Mouse (Mus musculus): ENCODE data around the gene Tenm2.

Tenm2 gene

GRCm38 (mm10) chr11:36592471-36592870 is 643.3 kb downstream of the Tenm2 start:
- no peak for DNase-seq (ENCODE audit: low spot score)

- DNase-seq (ENCODE audit: low spot score): no peak
These were observed 669.6 kb downstream of the Tenm2 start for GRCm38 (mm10) chr11:36566146-36566545.

GRCm38 (mm10) chr11:36562851-36563250 is 672.9 kb downstream of the Tenm2 start:
- DNase-seq (ENCODE audit: low spot score): no peak

- DNase-seq (ENCODE audit: low spot score): no peak
These were observed 674.8 kb downstream of the Tenm2 start for GRCm38 (mm10) chr11:36560785-36561548.

- DNase-seq (ENCODE audit: low spot score): no peak
These were observed 678.4 kb downstream of the Tenm2 start for GRCm38 (mm10) chr11:36557316-36557715.

- DNase-seq (ENCODE audit: low spot score): no peak
These were observed 682.5 kb downstream of the Tenm2 start for GRCm38 (mm10) chr11:36553286-36553685.

GRCm38 (mm10) chr11:36550649-36551048 is 685.1 kb downstream of the Tenm2 start:
- DNase-seq (ENCODE audit: low spot score): no peak

- no peak for DNase-seq (ENCODE audit: low spot score)
These were observed 686.2 kb downstream of the Tenm2 start for GRCm38 (mm10) chr11:36549398-36550139.

GRCm38 (mm10) chr11:36548139-36548538 is 687.6 kb downstream of the Tenm2 start:
- no peak for DNase-seq (ENCODE audit: low spot score)

GRCm38 (mm10) chr11:36538144-36538543 is 697.6 kb downstream of the Tenm2 start:
- DNase-seq (ENCODE audit: low spot score): no peak

GRCm38 (mm10) chr11:36537573-36538133 is 698.1 kb downstream of the Tenm2 start:
- DNase-seq (ENCODE audit: low spot score): no peak

- no peak for DNase-seq (ENCODE audit: low spot score)
These were observed 700.2 kb downstream of the Tenm2 start for GRCm38 (mm10) chr11:36535591-36535990.

GRCm38 (mm10) chr11:36531614-36532013 is 704.1 kb downstream of the Tenm2 start:
- no peak for DNase-seq (ENCODE audit: low spot score)

- DNase-seq (ENCODE audit: low spot score): no peak
These were observed 708.3 kb downstream of the Tenm2 start for GRCm38 (mm10) chr11:36527509-36527908.

- DNase-seq (ENCODE audit: low spot score): peak; percentile 56
These were observed 709.4 kb downstream of the Tenm2 start for GRCm38 (mm10) chr11:36526381-36526780.

- no peak for DNase-seq (ENCODE audit: low spot score)
These were observed 723.3 kb downstream of the Tenm2 start for GRCm38 (mm10) chr11:36512468-36512867.

GRCm38 (mm10) chr11:36508312-36508711 is 727.5 kb downstream of the Tenm2 start:
- DNase-seq (ENCODE audit: low spot score): no peak

- DNase-seq (ENCODE audit: low spot score): no peak
These were observed 740.7 kb downstream of the Tenm2 start for GRCm38 (mm10) chr11:36494898-36495548.

GRCm38 (mm10) chr11:36492274-36492673 is 743.5 kb downstream of the Tenm2 start:
- no peak for DNase-seq (ENCODE audit: low spot score)

- DNase-seq (ENCODE audit: low spot score): no peak
These were observed 745.7 kb downstream of the Tenm2 start for GRCm38 (mm10) chr11:36490085-36490484.

GRCm38 (mm10) chr11:36488666-36489065 is 747.1 kb downstream of the Tenm2 start:
- DNase-seq (ENCODE audit: low spot score): no peak

- no peak for DNase-seq (ENCODE audit: low spot score)
These were observed 749.7 kb downstream of the Tenm2 start for GRCm38 (mm10) chr11:36486092-36486491.
